Comparison of ENCODE assay signal across 10 mouse cellular contexts in the genomic region with DNA sequence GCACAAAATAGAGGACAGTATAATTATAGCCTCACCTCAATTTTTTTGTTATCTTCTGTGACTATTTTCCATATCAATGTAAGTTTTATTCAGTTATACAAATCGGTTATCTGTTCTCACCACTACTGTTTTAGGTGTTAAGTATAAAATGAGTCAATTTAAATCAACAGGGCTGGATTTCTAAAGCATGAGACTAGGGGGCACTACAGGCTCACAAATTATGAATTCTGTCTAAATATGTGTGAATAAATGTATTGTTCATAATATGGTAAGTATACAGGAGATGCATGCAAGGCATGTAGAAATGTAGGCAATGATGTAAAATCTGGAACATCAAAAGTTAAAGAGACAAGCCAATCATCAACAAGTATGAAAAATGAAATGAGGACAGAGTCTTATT. TPM values are rescaled to one million over a fixed set of nuclear protein-coding genes. Genes with fewer than 3 reads are reported as not detected.
A peak's percentile ranks its signal among the peaks of the same experiment; 100 is the strongest.
DNase-seq lines count a peak whose midpoint lies in the region; TF ChIP-seq lines count a peak whose summit lies in the region.
"Had no signal": no experiment of that assay in that cellular context is flagged by ENCODE, and none has a peak within 500 bp of the region (broad histone marks: within the 10 kb centered on the region; RNA-seq: fewer than 3 reads in every experiment).

No protein-coding gene starts in this region.

- TF ChIP-seq CTCF in cerebellum, adult 2 months (IDR thresholded peaks at IDR 0.05; ENCODE audit: borderline replicate concordance, insufficient read depth, low read depth, low read length): no peak
- no peak for TF ChIP-seq CTCF in thymus, adult 2 months (IDR thresholded peaks at IDR 0.05; ENCODE audit: borderline replicate concordance, control insufficient read depth, extremely low read depth, insufficient read depth, low read length, poor library complexity)

- no peaks in the 10 kb centered on the region for H3K27me3 ChIP-seq in cerebellum, adult 2 months (ENCODE audit: control insufficient read depth, insufficient read depth, low read length)
- no peaks in the 10 kb centered on the region for H3K27me3 ChIP-seq in thymus, adult 2 months (ENCODE audit: control insufficient read depth, insufficient read depth, low read length)
- H3K27me3 ChIP-seq: limb, embryonic 15.5 days had no signal

- H3K4me1 ChIP-seq in cerebellum, adult 2 months (ENCODE audit: control insufficient read depth, insufficient read depth, low read length): no peaks in the 10 kb centered on the region
- H3K4me1 ChIP-seq in thymus, adult 2 months (replicated peaks; ENCODE audit: control insufficient read depth, insufficient read depth, low read length): no peaks in the 10 kb centered on the region
- H3K4me1 ChIP-seq: limb, embryonic 15.5 days had no signal

- no peak overlapping the region for H3K4me3 ChIP-seq in cerebellum, adult 2 months (replicated peaks; ENCODE audit: insufficient read depth, low read depth, low read length)
- H3K4me3 ChIP-seq in thymus, adult 2 months (ENCODE audit: control insufficient read depth, insufficient read depth, low read length): no peak overlapping the region
- H3K4me3 ChIP-seq: limb, embryonic 15.5 days had no signal

- no peak overlapping the region for H3K27ac ChIP-seq in cerebellum, adult 2 months (ENCODE audit: insufficient read depth, low read length)
- H3K27ac ChIP-seq in thymus, adult 2 months (ENCODE audit: control insufficient read depth, insufficient read depth, low read length): no peak overlapping the region
- H3K27ac ChIP-seq: limb, embryonic 15.5 days had no signal

- no peak for TF ChIP-seq POLR2A in cerebellum, adult 2 months (IDR thresholded peaks at IDR 0.05; ENCODE audit: borderline replicate concordance, insufficient read depth, low read length)
- TF ChIP-seq POLR2A in thymus, adult 2 months (IDR thresholded peaks at IDR 0.05; ENCODE audit: control insufficient read depth, extremely low read depth, insufficient read depth, low read length, poor library complexity): no peak

- DNase-seq in cerebellum, postnatal 10 days: peak; percentile 19 to 20
- DNase-seq in cerebellum, adult 2 months: no peak
- DNase-seq in kidney, adult 9 months: peak; percentile 13
- DNase-seq in kidney, adult 18-20 months: no peak
- DNase-seq in thymus, adult 2 months: peak; percentile 6
- DNase-seq in thymus, adult 18-20 months: no peak
- DNase-seq in spleen, adult 12 weeks (ENCODE audit: low spot score): no peak
- no peak for DNase-seq in ovary, postnatal 10 days (ENCODE audit: low spot score)

- no peaks in the 10 kb centered on the region for H3K36me3 ChIP-seq in thymus, adult 2 months (ENCODE audit: control insufficient read depth, insufficient read depth, low read length)
- H3K36me3 ChIP-seq: limb, embryonic 15.5 days had no signal

- 67% methylated on average over 1 of the region's 1 CpGs for WGBS in cerebellum, adult 2 months
- WGBS in thymus, adult 2 months: 63% methylated on average over 1 of the region's 1 CpGs

RNA-seq across cellular contexts. Expression of gene Vmn1r20, which starts 2.5 kb away (rescaled TPM):
- not detected in 2 replicates for polyA plus RNA-seq in cerebellum, adult 2 months (2012; rRNA removed)
- not detected in 2 replicates for polyA plus RNA-seq in thymus, adult 2 months (2012; rRNA removed)
- polyA plus RNA-seq: intestine, embryonic 14.5 days; limb, embryonic 15.5 days had no signal

RNA-seq across cellular contexts. Expression of gene Vmn1r19, which starts 27.6 kb away (rescaled TPM):
- not detected in 2 replicates for polyA plus RNA-seq in cerebellum, adult 2 months (2012; rRNA removed)
- polyA plus RNA-seq in thymus, adult 2 months (2012; rRNA removed): not detected in 2 replicates
- polyA plus RNA-seq: intestine, embryonic 14.5 days; limb, embryonic 15.5 days had no signal

RNA-seq across cellular contexts. Expression of gene Vmn1r18, which starts 35.6 kb away (rescaled TPM):
- polyA plus RNA-seq in cerebellum, adult 2 months (2012; rRNA removed): not detected in 2 replicates
- not detected in 2 replicates for polyA plus RNA-seq in thymus, adult 2 months (2012; rRNA removed)
- polyA plus RNA-seq: intestine, embryonic 14.5 days; limb, embryonic 15.5 days had no signal

Comparison
In these comparisons a context has a peak if more than half of its experiments do, and no peak if none do; other contexts are left out.
1. DNase-seq: peak in cerebellum, postnatal 10 days (2 of 2), kidney, adult 9 months (single experiment) and thymus, adult 2 months (single experiment); none in cerebellum, adult 2 months (0 of 2), kidney, adult 18-20 months (single experiment), thymus, adult 18-20 months (0 of 2), spleen, adult 12 weeks (single experiment) and ovary, postnatal 10 days (single experiment).